13 mouse cellular contexts compared by ENCODE assay signal in genomic region chr2:168604655-168605070, GRCm38 (mm10). TPM values are rescaled to one million over a fixed set of nuclear protein-coding genes. Genes with fewer than 3 reads are reported as not detected.
DNase-seq lines count a peak whose midpoint lies in the region; ATAC-seq lines count a peak whose summit lies in the region.
"Had no signal": no experiment of that assay in that cellular context is flagged by ENCODE, and none has a peak within 500 bp of the region (broad histone marks: within the 10 kb centered on the region; RNA-seq: fewer than 3 reads in every experiment).

No protein-coding gene starts in this region.

- peaks cover 81% of the 10 kb centered on the region for H3K27me3 ChIP-seq in embryonic facial prominence, embryonic 10.5 days (replicated peaks; ENCODE audit: low read depth, poor library complexity, severe bottlenecking)

- no peaks in the 10 kb centered on the region for H3K9me3 ChIP-seq in embryonic facial prominence, embryonic 10.5 days
- H3K9me3 ChIP-seq: lung, embryonic 15.5 days had no signal

- peak; percentile 47 to 52; a peak in 3 of 4 replicates for ATAC-seq in hematopoietic stem cell, adult 5-6 weeks (replicated peaks in 1 of 2; ENCODE audit: insufficient read depth in 1 of 2, low FRiP score in 2 of 2, low TSS enrichment in 1 of 2, low read depth in 1 of 2, poor library complexity in 2 of 2, severe bottlenecking in 2 of 2)
- ATAC-seq in CD4-positive, CD25-positive, alpha-beta regulatory T cell, adult 4 months, result no peak
- ATAC-seq in inflammation-experienced regulatory T-cells, adult 6 months, result no peak
- ATAC-seq: forebrain, embryonic 16.5 days; hindbrain, embryonic 16.5 days had no signal

- H3K4me1 ChIP-seq in embryonic facial prominence, embryonic 10.5 days, result peaks cover 45% of the 10 kb centered on the region

- H3K4me3 ChIP-seq in embryonic facial prominence, embryonic 10.5 days, result no peak overlapping the region
- H3K4me3 ChIP-seq: lung, embryonic 15.5 days had no signal

- no peak overlapping the region for H3K27ac ChIP-seq in embryonic facial prominence, embryonic 10.5 days (replicated peaks)
- H3K27ac ChIP-seq: lung, embryonic 15.5 days had no signal

- no peaks in the 10 kb centered on the region for H3K36me3 ChIP-seq in embryonic facial prominence, embryonic 10.5 days (replicated peaks)
- H3K36me3 ChIP-seq: G1E; lung, embryonic 15.5 days had no signal

- 48% methylated on average over 16 of the region's 16 CpGs for WGBS in embryonic facial prominence, embryonic 10.5 days

- peak; percentile 32 for DNase-seq in ZHBTc4 (ENCODE audit: low read depth, low spot score)
- peak; percentile 43 for DNase-seq in embryonic facial prominence, embryonic 10.5 days (ENCODE audit: low spot score)
- peak; percentile 81 for DNase-seq in heart, adult 8-10 months (ENCODE audit: low spot score)
- DNase-seq in spleen, adult 12 weeks (ENCODE audit: low spot score), result no peak
- DNase-seq: adrenal gland, postnatal 14 days; cerebellum, postnatal 36 days had no signal

RNA-seq across cellular contexts. Expression of gene Nfatc2, which starts 3.2 kb away (rescaled TPM):
- polyA plus RNA-seq in embryonic facial prominence, embryonic 10.5 days (2016; fragmentation: Nextera tagmentation; extraction: Ambion mirVana), result 0.45 and 0.66 TPM in 2 replicates
- total RNA-seq in heart, adult 8-10 months (2022), result 10 to 100 TPM in 3 of 4 experiments, 1 to 10 TPM in 1; 9.8 to 19.2 (median 16.3) TPM
- total RNA-seq in hematopoietic stem cell, adult 5-6 weeks (2017), result 5.6 and 9.6 TPM in 2 replicates
- 10 to 100 TPM; 20.9 to 22.6 TPM for polyA plus RNA-seq in CD4-positive, CD25-positive, alpha-beta regulatory T cell, adult 4 months (2017; shearing (Covaris generic))
- polyA plus RNA-seq in inflammation-experienced regulatory T-cells, adult 6 months (2017; shearing (Covaris generic)), result 10 to 100 TPM; 21.7 to 24.8 (median 23.1) TPM
- polyA plus RNA-seq: G1E had no signal

Comparison
In these comparisons a context has a peak if more than half of its experiments do, and no peak if none do; other contexts are left out.
1. ATAC-seq: peak in hematopoietic stem cell, adult 5-6 weeks (2 of 2); none in CD4-positive, CD25-positive, alpha-beta regulatory T cell, adult 4 months (single experiment) and inflammation-experienced regulatory T-cells, adult 6 months (single experiment).
2. RNA of gene Nfatc2, which starts 3.2 kb away (polyA plus RNA-seq): 21.7 to 24.8 TPM in inflammation-experienced regulatory T-cells, adult 6 months and 20.9 to 22.6 TPM in CD4-positive, CD25-positive, alpha-beta regulatory T cell, adult 4 months; 0.45 to 0.66 TPM in embryonic facial prominence, embryonic 10.5 days; every median in the first group is over 10 times any median in the second.